Mouse (Mus musculus): ENCODE measurements at regions not wholly inside any gene's neighbourhood (a gene's known extent, or its start where the extent isn't known, plus 50 kb on each side); places are given as distances from the start of the nearest gene placed in this dataset.

DNA sequence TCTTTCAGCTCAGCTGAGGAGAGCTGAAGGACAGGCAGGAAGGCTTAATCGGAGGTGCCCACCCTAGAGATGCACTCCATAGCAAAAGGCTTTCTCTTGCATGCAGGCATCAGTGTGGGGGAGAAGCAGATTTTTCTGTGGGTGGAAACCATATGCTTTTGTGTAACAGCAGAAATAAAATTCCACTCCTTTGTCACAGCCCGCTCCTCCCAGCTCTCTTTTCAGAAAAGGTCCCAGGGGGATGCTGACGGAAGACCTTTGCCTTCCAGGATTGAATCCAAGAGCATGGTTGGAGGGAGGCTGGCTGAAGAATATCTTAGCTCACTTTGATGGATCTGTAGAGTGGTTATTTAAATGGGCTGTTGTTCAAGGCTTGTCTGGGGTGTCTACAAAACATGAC is 336.8 kb upstream of the Map3k7 start:
- DNase-seq = no peak

DNA sequence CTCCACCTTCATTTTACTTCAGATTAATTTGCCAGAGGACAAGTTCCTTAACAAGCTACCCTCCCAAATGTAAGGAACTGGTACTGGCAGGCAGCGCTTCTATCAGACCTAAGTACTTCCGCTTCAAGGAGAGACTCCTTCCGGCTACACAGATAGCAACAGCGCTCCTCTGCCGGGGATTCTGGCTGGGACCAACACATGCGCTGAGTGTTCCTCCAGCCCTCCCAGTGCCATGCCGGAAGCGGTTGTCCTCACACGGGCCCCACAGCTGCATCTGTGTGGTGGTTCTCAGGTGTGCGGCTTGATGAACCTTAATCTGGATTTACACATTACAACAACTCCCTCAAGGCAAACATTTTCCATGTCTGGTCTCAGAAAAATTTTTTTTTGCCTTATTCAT is 336.1 kb upstream of the Map3k7 start:
- no peak for DNase-seq

DNA sequence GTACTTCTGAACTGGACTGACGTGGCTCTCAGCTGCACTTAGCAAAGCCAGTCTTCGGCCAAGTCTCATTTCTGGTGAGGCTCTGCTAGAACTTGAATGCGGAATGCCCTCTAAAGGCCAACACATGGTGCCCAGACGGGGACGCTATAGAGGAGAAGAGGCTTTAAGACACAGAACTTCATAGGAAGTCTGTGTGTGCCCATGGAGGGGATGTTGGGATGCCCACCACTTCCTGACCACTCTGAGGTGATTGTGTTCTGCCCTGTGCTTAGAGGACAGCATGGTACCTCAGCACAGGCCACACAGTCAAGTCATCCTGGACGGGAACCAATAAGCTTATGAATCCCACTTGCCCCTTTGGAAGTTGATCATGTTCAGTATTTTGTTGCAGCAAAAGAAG is 325.3 kb upstream of the Map3k7 start:
- DNase-seq = no peak

DNA sequence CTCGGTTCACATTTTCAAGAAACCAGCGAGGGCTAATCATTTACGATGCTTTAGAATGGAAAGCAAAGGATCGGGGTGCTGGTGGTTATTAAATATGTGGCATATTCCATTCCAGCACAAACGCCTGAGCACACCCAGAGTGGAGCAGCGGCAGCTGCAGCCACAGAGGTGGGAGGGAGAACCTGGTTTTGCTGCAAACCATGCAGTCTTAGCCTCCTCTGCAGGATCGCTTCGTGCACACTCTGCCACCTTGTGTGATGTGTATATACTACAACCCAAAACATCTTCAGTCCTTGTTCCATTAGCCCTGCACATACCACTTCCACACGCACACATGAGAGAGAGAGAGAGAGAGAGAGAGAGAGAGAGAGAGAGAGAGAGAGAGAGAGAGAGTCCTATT is 321.7 kb upstream of the Map3k7 start:
- DNase-seq = peak; percentile 70 to 71

DNA sequence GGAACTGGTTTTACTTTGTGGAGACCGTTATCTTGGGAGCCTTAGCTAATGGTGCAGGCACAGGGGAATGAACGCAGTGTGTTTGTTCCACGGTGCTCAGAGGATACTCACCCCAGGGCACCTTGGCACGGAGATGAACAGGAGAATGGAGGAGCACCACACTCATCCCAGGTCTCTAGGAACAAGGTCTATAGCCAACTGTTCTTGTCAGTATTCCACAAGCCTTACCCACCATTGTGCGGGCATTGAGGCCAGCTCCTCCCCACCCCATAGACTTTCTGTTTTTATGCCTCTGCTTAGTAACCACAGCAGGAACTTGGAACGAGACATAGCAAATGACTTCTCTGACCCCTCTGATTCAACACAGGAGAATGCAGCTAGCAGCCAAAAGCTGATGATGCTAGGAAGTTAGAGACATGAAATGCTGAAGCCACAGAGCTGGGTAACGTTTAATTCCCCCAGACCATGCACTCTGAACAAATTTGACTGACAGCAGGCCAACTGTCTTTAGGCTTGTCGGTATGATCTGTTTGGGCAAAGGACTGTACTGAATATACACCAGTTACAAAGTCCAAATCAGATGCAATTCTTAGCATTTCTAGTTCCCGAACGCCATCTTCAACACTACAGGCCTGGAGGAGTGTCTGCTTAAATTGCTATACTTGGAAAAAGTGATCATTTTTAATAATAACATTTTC is 321.2 kb upstream of the Map3k7 start:
- DNase-seq = peak; percentile 20 to 21

DNA sequence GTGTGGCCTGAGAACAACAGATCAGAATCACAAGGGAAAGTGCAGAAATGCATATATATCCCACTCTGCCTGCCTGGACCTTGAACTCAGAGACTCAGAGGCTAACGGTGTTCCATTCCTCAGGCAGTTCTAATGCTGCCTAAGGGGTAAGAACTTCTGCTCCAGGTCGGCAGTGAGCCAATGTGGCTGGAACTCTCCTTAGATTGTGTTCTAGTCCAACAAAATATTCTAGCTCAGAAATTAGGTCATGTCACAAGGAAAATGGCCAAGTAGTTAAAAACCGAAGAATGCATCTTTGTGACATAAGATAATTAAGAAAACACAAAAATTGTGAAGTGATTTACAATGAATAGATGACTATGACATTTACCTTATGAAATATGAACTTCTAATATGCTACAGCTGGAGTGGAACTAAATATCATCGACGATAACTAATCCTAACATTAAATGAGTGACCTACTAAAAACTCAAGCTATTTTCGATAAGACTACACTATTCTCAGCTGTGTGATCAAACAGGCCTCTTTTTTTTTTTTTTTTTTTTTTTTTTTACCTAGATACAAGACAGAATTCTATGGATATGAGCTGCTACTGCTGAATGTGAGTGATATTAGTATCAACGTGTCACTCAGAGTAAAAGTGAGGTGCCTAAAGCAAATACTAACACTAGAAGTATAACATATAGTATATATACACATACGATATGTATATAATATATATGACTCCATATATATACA is 315.1 kb upstream of the Map3k7 start:
- DNase-seq = peak in 1 of 2 experiments; percentile 16

DNA sequence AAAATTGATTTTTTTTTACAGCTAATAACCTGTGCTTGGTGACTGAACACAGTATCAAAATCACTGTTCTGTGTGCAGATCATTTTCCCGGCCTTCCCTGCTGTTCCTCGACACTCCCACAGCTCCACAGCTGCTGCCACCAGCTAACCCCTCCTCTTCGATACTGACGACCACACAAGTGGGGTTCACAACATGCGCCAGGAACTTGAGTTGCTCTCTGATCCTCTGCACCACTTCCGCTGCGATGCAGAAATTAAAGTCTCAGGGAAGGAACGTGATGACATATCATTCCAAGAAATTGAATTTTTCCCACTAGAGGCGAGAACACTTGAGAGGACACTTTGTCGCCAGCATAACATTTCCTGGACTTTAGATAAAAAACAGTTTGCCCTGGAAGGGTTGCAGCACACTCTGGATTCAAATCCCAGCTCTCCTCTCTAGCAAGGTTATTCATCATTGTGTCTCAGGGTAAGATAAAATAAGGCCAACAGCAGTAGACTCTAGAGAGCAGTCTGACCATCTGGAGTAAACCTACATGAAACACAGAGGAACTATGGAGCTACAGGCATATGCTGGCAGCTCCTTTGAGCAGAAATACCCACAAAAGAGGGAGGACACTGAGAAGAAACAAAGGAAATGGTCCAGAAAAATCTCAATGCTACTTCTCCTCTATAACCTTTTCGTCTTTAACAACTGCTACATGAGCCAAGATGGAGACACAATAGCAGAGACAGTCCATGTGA is 308.4 kb upstream of the Map3k7 start:
- peak in 1 of 2 experiments; percentile 4 for DNase-seq

DNA sequence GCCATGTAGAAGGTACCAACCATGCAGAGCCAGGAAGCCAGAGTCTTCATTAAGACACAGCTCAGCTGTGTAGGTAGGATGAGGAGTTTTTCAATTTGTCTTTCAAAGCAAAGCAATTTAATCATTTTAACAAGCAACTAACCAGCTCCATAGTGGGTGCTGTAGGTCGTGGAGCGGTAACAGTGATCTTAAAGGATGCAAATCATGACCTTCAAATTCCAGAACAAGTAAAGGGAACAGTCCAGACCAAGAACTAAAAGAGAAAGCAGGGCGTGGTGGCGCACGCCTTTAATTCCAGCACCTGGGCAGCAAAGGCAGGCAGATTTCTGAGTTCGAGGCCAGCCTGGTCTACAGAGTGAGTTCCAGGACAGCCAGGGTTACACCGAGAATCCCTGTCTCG is 307.8 kb upstream of the Map3k7 start:
- DNase-seq = no peak

DNA sequence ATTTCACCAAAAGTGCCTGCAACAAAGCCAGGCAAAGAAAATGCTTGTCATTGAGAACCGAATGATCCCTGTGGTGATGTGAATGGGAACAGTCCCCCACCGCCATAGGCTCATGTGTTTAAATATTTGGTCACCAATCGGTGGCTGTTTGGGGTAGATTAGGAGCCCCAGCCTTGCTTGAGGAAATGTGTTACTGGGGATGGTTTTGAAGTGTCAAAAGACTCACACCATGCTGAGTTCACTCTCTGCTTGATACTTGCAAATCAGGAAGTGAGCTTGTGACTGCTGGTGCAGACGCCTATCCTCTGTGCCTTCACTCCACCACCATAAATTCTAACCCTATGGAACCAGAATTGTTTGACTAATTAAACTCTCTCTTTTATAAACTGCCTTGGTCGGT is 305.1 kb upstream of the Map3k7 start:
- DNase-seq = no peak

DNA sequence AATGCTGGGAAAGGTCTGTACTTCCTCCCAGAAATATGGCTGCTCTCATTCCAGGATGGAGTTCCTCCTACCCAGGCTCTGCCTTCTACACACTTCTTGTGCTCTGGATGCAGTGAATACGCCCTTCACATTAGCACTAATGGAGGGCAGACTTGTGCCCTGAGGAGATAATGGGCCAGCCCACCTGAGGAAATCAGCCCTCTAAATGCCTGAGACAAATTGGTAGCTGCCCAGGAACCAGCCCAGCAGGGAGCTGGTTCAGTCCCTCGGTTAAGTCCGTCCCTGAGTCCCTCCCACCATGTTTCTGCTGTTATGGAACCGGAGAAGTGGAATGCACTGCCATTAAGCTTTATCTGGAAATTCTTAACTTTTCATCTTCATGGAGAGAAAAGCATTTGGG is 303.0 kb upstream of the Map3k7 start:
- no peak for DNase-seq

DNA sequence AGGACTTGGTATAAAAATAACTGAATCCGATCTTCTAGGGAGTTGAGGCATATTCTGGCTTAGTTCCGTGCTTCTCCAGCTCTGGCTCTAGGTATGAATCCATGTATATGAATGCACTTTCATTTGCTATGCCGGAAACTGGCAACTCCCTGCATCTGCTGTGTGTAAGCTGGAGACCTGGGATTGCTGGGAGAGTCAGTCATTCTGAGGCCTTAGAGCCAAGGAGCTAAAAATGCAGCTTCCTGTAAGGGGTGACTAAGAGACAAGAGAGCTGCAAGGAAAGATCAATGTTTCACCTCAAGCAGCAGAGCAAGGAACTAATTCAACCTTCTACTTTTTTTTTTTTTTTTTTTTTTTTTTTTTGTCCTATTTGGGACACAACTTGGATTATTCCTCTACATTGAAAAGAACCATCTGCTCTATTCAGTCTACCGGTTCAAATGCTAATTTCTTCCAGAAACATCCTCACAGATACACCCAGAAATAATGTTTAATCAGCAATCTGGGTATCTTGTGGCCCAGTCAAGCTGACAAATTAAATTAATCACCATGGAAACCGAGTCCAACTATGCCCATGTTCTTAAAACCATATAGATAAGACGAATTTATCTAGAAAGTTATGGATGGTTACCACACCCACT is 292.2 kb upstream of the Map3k7 start:
- DNase-seq = peak in 1 of 2 experiments; percentile 4

DNA sequence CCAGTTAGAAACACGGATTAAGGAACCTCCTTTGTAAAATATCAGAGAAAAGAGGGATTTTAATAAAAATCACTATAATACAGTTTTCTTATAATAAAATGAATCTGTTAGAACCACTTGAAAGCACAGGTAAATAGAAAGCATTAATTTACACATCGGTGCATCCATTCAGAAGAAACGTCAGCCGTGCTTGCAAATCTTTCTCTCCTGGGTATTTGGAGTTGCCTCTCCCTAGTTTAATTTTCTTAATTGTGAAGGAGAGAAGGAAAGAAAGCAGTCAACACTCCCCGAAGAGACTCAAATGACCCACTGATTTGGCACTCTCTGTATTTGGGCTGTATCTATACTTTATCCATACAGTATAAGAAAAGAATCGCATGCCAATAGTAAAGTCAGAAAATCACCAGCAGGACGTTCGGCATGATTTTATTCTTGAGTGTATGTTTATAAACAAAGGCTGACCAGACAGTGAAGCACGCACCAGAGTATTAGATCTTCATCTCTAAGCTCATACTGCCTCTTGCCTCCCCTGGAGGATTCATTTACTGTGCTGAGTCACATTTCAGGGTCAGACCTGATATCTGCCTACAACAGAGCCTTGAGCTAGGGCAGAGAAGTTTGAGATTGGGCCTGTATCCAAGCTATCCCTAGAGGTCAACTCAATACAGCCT is 291.6 kb upstream of the Map3k7 start:
- DNase-seq = no peak

DNA sequence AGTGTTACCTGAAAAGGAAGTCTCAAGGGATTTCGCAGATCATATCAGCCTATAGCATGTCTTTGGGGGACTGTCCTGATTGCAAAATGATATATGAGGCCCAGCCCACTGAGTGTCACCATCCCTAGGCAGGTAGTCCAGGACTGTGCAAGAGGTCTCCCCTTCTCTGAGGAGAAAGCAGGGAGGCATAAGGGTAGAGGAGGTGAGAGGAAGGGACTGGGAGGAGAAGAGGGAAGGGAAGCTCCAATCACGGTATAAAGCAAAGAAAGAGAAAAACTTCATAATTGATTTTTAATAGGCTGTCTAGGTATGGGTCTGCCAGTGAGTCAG is 291.1 kb upstream of the Map3k7 start:
- no peak for DNase-seq

DNA sequence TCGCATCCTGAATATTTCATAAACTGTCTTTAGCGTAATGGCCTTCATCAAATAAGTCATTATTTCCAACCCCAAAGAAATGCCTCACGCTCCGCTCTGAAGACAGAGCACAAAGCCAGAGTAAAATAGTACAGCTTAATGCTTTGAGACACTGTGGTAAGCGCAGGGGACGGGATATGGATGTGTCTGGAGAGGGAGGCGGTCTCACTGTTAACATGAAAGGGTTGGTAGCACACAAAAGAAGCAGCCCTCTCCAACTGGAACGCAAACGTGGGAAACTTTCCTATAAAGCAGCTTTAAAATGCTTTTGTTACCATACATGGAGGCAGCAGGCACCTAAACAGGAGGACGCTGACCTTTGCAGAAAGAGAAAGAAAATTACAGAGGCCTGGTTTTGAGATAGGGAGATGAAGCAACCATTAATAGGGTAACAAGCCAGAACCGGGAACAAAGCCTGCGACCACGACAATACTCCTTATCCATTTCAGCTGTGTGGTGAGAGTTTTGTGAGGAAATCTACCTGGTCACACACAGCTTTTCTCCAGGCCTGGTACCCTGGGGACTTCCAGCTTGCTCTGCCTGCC is 284.8 kb upstream of the Map3k7 start:
- no peak for DNase-seq

DNA sequence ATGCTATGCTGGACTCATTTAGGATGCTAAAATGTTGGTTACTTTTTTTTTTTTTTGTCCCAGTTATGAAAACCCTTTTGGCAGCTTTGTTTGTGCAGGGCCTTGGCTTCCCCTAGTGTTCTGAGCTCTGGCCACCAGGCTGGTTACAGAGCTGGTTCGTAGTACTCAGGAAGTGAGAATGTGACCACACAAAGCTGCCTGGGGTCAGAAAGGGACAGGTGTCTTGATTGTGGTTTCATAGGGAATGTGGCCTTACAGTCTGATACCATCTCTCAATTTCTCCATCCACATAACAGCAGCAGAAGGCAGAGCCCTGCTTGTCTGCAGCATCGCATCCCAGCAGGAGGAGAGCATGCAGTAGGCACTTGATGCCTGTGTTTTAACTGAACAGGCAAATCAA is 282.9 kb upstream of the Map3k7 start:
- no peak for DNase-seq

DNA sequence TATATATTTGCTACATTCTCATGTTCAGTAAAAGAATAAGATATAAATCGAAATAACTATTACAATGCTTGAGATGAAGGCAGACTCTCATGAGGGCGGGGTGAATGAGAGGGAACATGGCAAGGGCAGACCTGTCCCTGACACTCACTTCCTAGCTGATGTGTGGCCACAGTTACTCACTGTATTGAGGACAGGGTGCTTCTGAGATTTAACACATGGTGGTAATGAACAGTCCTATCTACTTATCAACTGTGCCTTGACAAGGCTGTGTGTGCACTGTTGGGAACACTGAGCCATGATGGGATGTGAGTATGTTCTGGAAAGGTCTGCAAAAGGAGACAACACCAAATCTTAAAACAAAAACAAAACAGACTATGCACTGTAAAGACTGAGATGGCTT is 274.8 kb upstream of the Map3k7 start:
- no peak for DNase-seq

DNA sequence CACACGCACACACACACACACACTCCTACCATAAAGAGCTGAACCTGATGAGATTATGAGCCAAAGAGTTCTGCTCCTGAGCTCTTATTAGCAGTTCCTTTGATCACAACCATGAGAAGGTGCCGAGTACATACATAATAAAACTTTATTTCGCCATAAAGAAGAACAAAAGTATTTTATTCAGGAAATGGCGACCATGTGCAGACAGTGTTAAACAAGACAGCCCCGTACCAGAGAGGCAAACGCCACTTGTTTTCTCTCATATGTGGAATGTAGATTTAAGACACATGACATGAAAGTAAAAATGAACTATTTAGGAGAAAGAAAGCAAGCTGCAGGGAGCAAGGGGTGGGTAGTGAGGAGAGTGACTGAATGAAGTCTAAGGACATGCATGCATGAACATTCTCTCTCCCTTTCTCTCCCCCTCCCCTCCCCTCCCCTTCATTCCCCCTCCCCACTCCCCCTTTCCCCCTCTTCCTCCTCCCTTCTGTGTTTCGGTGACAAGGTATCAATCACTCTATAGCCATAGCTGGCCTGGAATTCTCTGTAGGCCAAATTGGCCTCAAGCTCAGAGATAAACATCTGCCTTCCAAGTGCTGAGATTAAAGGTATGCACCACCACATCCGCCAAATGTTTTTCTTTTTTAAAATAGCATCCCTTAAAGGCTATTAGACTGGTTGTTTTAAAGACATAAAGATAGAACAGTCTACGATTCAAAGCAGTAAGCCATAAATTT is 266.0 kb upstream of the Map3k7 start:
- DNase-seq = no peak

DNA sequence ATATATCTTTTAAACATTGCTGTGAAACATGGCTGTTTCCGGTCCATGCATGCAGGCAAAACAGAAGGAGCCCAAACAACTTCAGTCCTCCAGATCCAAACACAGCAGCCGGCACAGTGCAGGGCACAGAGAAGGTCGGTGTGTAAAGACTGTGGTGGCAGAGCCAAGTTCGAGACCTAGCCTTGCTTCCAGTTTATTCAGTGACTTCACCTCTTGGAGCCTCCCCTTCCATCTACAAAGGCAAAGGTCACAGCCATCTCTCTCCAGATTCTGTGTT is 265.5 kb upstream of the Map3k7 start:
- no peak for DNase-seq

DNA sequence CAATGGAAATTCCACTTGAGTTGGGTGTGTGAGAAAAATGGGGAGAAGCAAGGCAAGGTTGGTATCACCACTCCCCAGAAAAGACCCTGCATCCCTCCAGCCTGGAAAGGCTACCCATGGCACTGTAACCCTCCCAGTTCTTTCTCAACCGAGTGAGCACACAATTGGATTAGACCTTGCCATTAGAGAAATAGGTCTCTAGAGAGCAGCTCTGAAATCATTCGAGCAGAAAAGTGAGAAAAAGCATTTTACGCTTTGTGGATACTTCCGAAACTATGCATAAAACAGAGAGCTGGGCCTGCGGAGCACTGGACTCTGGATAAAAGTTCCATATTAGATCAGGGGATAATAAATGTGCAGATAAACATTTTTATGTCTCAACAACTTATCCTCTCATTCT is 264.6 kb upstream of the Map3k7 start:
- DNase-seq = peak; percentile 33 to 35

DNA sequence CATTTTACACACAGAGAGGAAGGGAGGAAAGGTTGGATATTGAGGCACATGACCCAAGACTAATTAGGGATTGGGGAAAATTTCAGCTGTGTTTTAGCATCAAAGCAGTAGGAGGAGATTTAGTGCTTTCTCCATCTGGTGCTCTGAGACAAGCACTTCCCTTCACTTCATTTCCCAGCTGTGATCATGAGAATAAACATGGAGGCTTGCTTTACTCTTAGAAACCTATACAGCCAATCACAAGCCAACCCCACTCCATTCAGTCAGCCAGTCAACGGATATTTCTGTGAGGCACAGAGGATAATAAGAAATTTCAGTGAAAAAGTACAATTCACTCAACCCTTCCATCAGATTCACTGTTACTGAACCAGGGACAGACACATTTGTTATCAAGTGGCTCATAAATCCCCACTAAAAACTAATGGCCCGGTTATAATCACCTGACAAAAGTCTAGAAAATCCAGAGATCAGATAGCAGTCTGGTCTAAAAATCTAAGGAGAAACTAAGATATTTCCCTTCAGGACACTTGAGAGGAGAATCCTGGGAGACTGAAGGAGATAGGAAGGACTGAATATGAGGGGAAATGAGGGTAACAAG is 249.7 kb upstream of the Map3k7 start:
- DNase-seq = no peak

DNA sequence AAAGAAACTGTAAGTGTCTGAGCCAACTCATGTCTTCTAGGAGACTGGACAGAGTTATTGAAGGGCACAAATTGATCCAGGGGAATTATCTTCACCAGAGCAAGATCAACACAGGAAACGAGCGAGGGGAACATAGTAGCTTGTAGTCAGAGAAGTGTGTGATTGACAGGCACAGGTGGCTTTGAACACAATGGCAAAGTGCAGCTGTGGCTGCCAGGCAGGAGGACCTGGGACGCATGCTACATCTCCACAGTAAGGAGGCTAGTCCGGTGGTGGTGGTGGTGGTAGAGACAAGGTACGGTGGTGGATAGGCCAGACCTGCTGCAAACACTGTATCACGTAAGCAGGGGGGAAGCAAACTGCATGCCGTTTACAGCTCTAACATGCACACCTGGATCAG is 240.4 kb upstream of the Map3k7 start:
- no peak for DNase-seq

DNA sequence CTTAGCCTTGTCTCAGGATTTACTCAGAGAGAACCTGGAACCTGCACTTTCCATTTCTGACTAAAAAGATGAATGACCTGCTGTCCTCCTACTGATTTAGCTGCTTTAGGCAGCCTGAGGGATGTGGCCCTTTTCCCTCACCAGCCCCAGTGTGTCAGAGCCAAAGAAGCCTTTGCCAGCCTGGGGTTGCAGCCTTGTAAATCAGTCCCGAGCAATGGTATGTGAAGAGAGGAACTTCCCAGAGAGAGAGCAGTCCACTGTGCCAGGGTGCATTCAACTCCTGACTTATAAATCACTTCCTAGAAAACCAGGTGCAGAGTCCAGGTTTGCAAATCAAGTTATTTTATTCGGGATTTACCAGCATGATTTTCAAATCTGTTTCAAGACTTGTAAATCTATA is 239.5 kb upstream of the Map3k7 start:
- no peak for DNase-seq
